ENCODE assay signal across 9 mouse cellular contexts in genomic region chr8:120364093-120364725, GRCm38 (mm10).
A peak's percentile ranks its signal among the peaks of the same experiment; 100 is the strongest.
DNase-seq lines count a peak whose midpoint lies in the region; ATAC-seq and TF ChIP-seq lines count a peak whose summit lies in the region.
"Had no signal": no experiment of that assay in that cellular context is flagged by ENCODE, and none has a peak within 500 bp of the region (broad histone marks: within the 10 kb centered on the region; RNA-seq: fewer than 3 reads in every experiment).

No protein-coding gene starts in this region.

- ATAC-seq in liver, embryonic 14.5 days (ENCODE audit: insufficient read depth), result no peak

- no peak for TF ChIP-seq POLR2A in bone marrow macrophage, adult 2 months (IDR thresholded peaks at IDR 0.05; ENCODE audit: borderline replicate concordance, low read depth, low read length)

- no peak overlapping the region for H3K4me2 ChIP-seq in liver, embryonic 14.5 days (ENCODE audit: low read depth)

- no peaks in the 10 kb centered on the region for H3K36me3 ChIP-seq in liver, embryonic 14.5 days (replicated peaks; ENCODE audit: control insufficient read depth, insufficient read depth, low read depth)

- peak overlapping the region; percentile 58 for H3K27ac ChIP-seq in bone marrow macrophage, adult 2 months (ENCODE audit: insufficient read depth, low read depth, low read length)
- peak overlapping the region; percentile 38 for H3K27ac ChIP-seq in liver, embryonic 14.5 days

- TF ChIP-seq EP300 in liver, embryonic 14.5 days (IDR thresholded peaks at IDR 0.05; ENCODE audit: low read depth), result no peak

- DNase-seq in ovary, postnatal 14 days (ENCODE audit: low spot score), result peak; percentile 36
- no peak for DNase-seq in ovary, adult 18-20 months (ENCODE audit: low spot score)
- peak; percentile 73 for DNase-seq in heart, postnatal 4 days
- no peak for DNase-seq in liver, embryonic 14.5 days (ENCODE audit: low read depth in 3 of 3, low spot score in 3 of 3)
- peak; percentile 51 for DNase-seq in retina, postnatal 1 day
- no peak for DNase-seq in layer of hippocampus, postnatal 36 days
- no peak for DNase-seq in urinary bladder, postnatal 10 days (ENCODE audit: low spot score)

- no peaks in the 10 kb centered on the region for H3K9me3 ChIP-seq in liver, embryonic 14.5 days (ENCODE audit: control insufficient read depth, low read length)

- WGBS in liver, embryonic 14.5 days (ENCODE audit: insufficient replicate concordance), result 11% methylated on average over 7 of the region's 7 CpGs

- H3K4me3 ChIP-seq in bone marrow macrophage, adult 2 months (ENCODE audit: insufficient read depth, low read length), result no peak overlapping the region
- no peak overlapping the region for H3K4me3 ChIP-seq in liver, embryonic 14.5 days (ENCODE audit: insufficient read depth in 1 of 2, low read depth in 2 of 2, low read length in 2 of 2)
- H3K4me3 ChIP-seq: erythroblast, embryonic 14.5 days had no signal

- no peaks in the 10 kb centered on the region for H3K27me3 ChIP-seq in liver, embryonic 14.5 days (ENCODE audit: control insufficient read depth, insufficient read depth, low read length)

- peaks cover 21% of the 10 kb centered on the region for H3K4me1 ChIP-seq in bone marrow macrophage, adult 2 months (ENCODE audit: control insufficient read depth, insufficient read depth, low read length)
- peaks cover 23 to 26% of the 10 kb centered on the region in 2 experiments for H3K4me1 ChIP-seq in liver, embryonic 14.5 days (replicated peaks; ENCODE audit: control insufficient read depth in 2 of 2, insufficient read depth in 2 of 2, low read length in 1 of 2)

- no peak overlapping the region for H3K9ac ChIP-seq in liver, embryonic 14.5 days (replicated peaks)

- TF ChIP-seq CTCF in bone marrow macrophage, adult 2 months (IDR thresholded peaks at IDR 0.05; ENCODE audit: low read depth, low read length), result peak; percentile 77
- peak; percentile 88 for TF ChIP-seq CTCF in liver, embryonic 14.5 days (IDR thresholded peaks at IDR 0.05; ENCODE audit: low read depth)

Comparison
In these comparisons a context has a peak if more than half of its experiments do, and no peak if none do; other contexts are left out.
1. DNase-seq: peak in ovary, postnatal 14 days (single experiment), heart, postnatal 4 days (single experiment) and retina, postnatal 1 day (single experiment); none in ovary, adult 18-20 months (single experiment), liver, embryonic 14.5 days (0 of 3), layer of hippocampus, postnatal 36 days (0 of 2) and urinary bladder, postnatal 10 days (single experiment).